Mouse (Mus musculus) midbrain, postnatal 0 days (tissue): ENCODE data around the gene Rgs12. TPM values are rescaled to one million over a fixed set of nuclear protein-coding genes. Genes with fewer than 3 reads are reported as not detected.
A peak's percentile ranks its signal among the peaks of the same experiment; 100 is the strongest.

Experiments
- ATAC-seq: fragments of 200-750 bp; cut with Nextera tagmentation; 2 replicates; pipeline ENCODE4 v1.8.0; 2017; ENCODE audit warnings: moderate number of reproducible peaks, mild to moderate bottlenecking, moderate TSS enrichment, moderate library complexity; ENCODE audit not compliant: low FRiP score
- DNase-seq: peaks from one replicate; pipeline ENCODE4 v3.0.0-alpha.2; 2015; ENCODE audit warnings: low spot score
- H3K27ac ChIP-seq: fragments of 300-500 bp; sonication (generic); 2 replicates; pipeline ENCODE4 v1.5.1; 2014; ENCODE audit warnings: low read depth, mild to moderate bottlenecking, low read length, mixed read lengths
- H3K27me3 ChIP-seq: fragments of 300-500 bp; sonication (generic); 2 replicates; pipeline ENCODE4 v1.6.1; 2014; ENCODE audit warnings: low read length, control low read depth, mixed read lengths; ENCODE audit not compliant: insufficient read depth
- H3K36me3 ChIP-seq: fragments of 300-500 bp; sonication (generic); 2 replicates; pipeline ENCODE4 v1.6.1; 2014; ENCODE audit warnings: low read length, control low read depth, mixed read lengths; ENCODE audit not compliant: insufficient read depth
- H3K4me1 ChIP-seq: fragments of 300-500 bp; sonication (generic); 2 replicates; pipeline ENCODE4 v1.6.1; 2014; ENCODE audit warnings: mild to moderate bottlenecking, control low read depth, antibody characterized with exemption, low read length, mixed read lengths; ENCODE audit not compliant: insufficient read depth
- H3K4me2 ChIP-seq: fragments of 300-500 bp; sonication (generic); 2 replicates; pipeline ENCODE4 v1.6.1; 2014; ENCODE audit warnings: low read depth, mild to moderate bottlenecking, low read length, mixed read lengths; ENCODE audit not compliant: poor library complexity, severe bottlenecking
- H3K4me3 ChIP-seq: fragments of 300-500 bp; sonication (generic); 2 replicates; pipeline ENCODE4 v1.5.1; 2014; ENCODE audit warnings: low read depth, mild to moderate bottlenecking, low read length, moderate library complexity
- H3K9ac ChIP-seq: fragments of 300-500 bp; sonication (generic); replicated peaks from 2 replicates; pipeline ENCODE4 v1.6.1; 2014; ENCODE audit warnings: mild to moderate bottlenecking, low read length, moderate library complexity, mixed read lengths; ENCODE audit not compliant: poor library complexity, severe bottlenecking
- H3K9me3 ChIP-seq: fragments of 300-500 bp; sonication (generic); 2 replicates; pipeline ENCODE4 v1.6.1; 2016; ENCODE audit warnings: low read length, control low read depth
- CTCF ChIP-seq: IDR thresholded peaks from 2 replicates; pipeline ENCODE4 v1.5.1; 2016; ENCODE audit warnings: antibody characterized with exemption, mild to moderate bottlenecking
- WGBS: fragments of 180-500 bp; shearing (Covaris S2); extraction: QIAGEN DNeasy Blood & Tissue Kit; methylation state at CpG from one replicate; pipeline ENCODE4 v1.1.7; 2014; 5-methylcytosine and 5-hydroxymethylcytosine counted together
- microRNA-seq: library from miRNA; unstranded; fragments of <30 nt; microRNA quantifications from one replicate; pipeline ENCODE4, GENCODE M21; 2016; ENCODE audit warnings: borderline number of aligned reads
- polyA plus RNA-seq: library from polyadenylated mRNA; unstranded; fragments of >200 nt; fragmentation: Nextera tagmentation; extraction: Ambion mirVana; gene quantifications from 2 replicates; pipeline ENCODE4 v1.2.1, GENCODE M21; 2015
- total RNA-seq: library from RNA; depleted of rRNA; stranded (reverse); fragments of >200 nt; gene quantifications from 2 replicates; pipeline ENCODE4 v1.2.3, GENCODE M21; 2014; rRNA removed

Rgs12 gene
- total and polyA plus RNA-seq, 2 experiments from 2014 or later = 29.9 to 60.8 TPM

DNA sequence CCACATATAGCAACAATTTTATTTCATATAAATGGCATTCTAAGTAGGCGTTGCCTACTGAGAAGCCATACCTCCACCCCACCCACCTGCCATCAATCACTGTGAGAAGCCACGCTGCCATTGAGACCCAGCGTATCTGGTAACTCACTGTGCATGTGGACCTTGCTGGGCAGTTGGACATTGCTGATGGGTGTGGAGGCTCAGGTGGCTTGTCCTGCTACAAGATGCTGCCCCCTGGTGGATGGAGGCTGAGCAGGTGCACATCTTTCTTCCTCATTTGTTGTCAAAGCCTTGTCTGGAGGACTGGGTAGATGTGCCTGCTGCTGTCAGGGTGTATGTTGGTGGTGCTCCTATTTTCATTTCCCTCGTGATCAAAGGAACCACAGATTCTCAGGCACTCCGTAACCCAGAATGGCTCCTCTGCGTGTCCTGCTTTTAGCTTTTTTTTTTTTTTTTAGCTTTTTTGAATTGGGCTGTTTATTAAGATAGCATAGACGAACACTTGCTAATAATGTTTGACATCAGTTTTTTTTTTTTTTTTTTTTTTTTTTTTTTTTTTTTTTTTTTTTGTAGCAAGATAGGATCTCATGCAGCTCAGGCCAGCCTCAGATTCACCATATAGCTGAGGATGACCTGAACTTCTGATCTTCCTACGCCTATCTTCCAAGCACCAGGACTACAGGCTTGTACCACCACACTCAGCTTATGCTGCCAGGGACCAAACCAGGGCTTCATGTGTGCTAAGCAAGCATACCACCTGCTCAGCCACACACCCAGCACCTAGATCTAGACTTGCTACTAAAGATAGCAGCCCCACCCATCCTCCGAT, 139.8 kb downstream of the Rgs12 start:
- WGBS = 76% methylated on average over 9 of the region's 9 CpGs
- Histone ChIP-seq H3K27ac (no peak overlapping the region), H3K9me3 (no peaks in the 10 kb centered on the region), H3K9ac (no peak overlapping the region), H3K4me1 (no peaks in the 10 kb centered on the region), H3K4me2 (no peak overlapping the region), H3K27me3 (no peaks in the 10 kb centered on the region), H3K36me3 (peaks cover 21% of the 10 kb centered on the region), H3K4me3 (no peak overlapping the region)
- peak; percentile 74 for TF ChIP-seq CTCF
- ATAC-seq (no peak), DNase-seq (peak; percentile 49)

Small RNA genes within 50 kb of the gene (microRNA-seq; reads per million reads assigned to microRNA genes)
- gene Mir3097 = 9.7 reads per million, percentile 21 among the genes with 10 or more reads in this experiment

Other genes with a start within 250 kb of the Rgs12 start
- gene Htt, start 187.7 kb upstream of the Rgs12 start, total RNA-seq = 39.9 and 43.6 TPM in 2 replicates
- 6.0 and 7.4 TPM in 2 replicates for gene Htt, start 187.7 kb upstream of the Rgs12 start, polyA plus RNA-seq
- gene Msantd1, start 41.4 kb upstream of the Rgs12 start, total RNA-seq = 17.0 and 21.0 TPM in 2 replicates
- 13.3 and 13.5 TPM in 2 replicates for gene Msantd1, start 41.4 kb upstream of the Rgs12 start, polyA plus RNA-seq
- gene Hgfac, start 92.1 kb downstream of the Rgs12 start, total RNA-seq = 0.11 and 0.71 TPM in 2 replicates
- gene Hgfac, start 92.1 kb downstream of the Rgs12 start, polyA plus RNA-seq = 0.23 TPM in 1 of 2 replicates, not detected in the other
- 22.1 and 25.1 TPM in 2 replicates for gene Dok7, start 107.3 kb downstream of the Rgs12 start, total RNA-seq
- 10.8 and 11.1 TPM in 2 replicates for gene Dok7, start 107.3 kb downstream of the Rgs12 start, polyA plus RNA-seq
- 78.9 and 89.1 TPM in 2 replicates for gene Lrpap1, start 156.3 kb downstream of the Rgs12 start, total RNA-seq
- gene Lrpap1, start 156.3 kb downstream of the Rgs12 start, polyA plus RNA-seq = 177 and 189 TPM in 2 replicates